Mouse (Mus musculus): ENCODE measurements at regions not wholly inside any gene's neighbourhood (a gene's known extent, or its start where the extent isn't known, plus 50 kb on each side); places are given as distances from the start of the nearest gene placed in this dataset.
A peak's percentile ranks its signal among the peaks of the same experiment; 100 is the strongest.
"Not testable (repeated sequence)": the region's sequence is repeated elsewhere in the genome, so short reads cannot be mapped to it uniquely, and the experiment has no call there.

DNA sequence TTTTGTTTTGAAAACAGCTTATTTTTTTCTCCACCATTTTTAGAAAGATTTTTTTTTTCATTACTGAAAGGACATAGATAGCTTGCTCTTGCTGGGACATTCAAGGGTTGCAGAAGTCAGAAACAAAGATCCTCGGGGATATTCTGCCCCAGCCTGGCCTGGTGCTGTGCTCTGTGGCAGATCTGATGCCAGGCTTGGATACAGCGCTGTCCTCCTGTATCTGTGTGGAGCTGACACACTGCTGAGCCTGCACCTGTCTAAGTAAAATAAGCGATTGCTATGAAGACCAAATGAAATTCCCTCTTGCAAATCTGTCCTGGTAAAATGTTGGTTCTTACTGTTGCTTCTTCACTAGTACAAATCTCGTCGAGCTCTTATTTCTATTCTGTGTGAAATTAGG is 226.4 kb upstream of the 1700012A03Rik start:
- intact Hi-C loops (cut with DNase I): no loop called here
- DNase-seq (ENCODE audit: low spot score in 2 of 2): no peak

DNA sequence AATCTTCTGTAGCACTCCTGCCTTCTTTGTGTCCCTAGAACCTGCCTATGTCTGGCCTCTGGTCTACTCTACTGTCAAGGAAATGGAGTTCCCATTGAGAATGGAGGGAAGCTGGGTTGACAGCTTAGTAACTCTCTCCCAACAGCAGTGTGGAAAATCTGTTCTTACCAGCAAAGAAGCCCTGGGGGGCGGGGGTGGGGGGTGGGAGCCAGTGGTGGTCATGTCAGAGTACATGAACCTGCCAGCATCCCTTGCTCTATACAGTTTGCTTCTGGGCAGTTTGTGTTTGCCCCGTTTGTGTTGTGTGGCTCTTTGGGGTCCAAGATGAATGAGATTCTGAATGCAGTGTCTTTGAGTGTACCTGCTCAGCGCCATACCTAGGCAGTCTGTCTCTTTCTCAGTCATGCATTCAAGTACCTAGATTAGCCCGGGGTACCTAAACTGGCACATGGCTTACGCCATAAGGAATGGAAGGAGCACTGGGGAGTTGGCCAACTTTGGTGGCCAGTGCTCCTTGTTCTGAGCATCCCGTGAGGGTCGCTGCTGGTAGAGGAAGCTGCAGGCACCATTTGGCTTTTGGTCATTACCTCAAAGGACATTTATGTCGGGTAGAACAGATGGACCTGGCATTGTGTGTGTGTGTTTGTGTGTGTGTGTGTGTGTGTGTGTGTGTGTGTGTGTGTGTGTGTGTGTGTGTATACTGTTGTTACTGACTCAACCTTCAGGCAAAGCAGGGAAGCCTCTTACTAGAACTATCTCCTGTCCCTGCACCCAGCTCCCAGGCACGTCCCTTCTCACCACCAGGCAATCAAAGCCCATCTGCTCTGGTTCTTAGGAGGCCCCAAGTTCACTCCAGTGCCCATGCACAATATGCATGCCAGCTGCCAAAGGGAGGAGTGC is 227.6 kb upstream of the 1700012A03Rik start:
- DNase-seq (ENCODE audit: low spot score in 2 of 2): no peak
- intact Hi-C loops (cut with DNase I): no loop called here

DNA sequence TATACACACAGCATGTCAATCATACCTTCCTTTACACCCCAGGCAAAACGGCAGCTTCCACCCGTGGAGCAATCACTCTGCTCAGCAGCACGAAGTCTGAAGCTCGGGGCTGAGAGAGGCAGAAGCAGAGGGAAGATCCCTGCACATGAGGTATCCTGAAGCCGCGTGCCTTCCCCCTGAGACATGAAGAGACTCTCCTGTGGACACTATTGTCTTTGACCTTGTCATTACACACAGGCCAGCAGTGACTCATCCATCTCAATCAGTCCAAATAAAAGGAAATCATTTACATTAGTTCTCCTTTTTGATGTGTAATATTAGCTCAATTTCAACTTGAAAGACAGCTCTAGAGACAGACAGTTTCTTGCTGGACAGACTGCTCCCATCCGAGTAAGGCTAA is 228.4 kb upstream of the 1700012A03Rik start:
- no peak for DNase-seq (ENCODE audit: low spot score in 2 of 2)
- intact Hi-C loops (cut with DNase I): no loop called here

DNA sequence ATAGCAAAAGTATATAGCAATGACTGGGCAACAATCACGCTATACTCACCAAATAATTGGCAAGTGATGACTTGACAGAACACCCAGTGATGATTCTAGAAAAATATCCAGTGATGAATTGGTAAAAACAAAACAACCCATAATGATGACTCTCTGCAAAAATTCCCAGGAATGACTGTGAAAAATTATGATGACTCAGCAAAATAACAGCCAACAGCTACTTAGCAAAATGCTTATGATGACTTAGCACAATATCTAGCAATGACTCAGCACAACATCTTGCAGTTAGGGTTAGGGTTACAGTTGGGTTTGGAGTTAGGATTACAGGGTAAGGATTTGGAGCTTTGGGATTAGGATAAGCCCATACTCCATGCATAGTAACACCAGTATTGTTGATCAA is 232.4 kb upstream of the 1700012A03Rik start:
- intact Hi-C loops (cut with DNase I): no loop called here
- no peak for DNase-seq (ENCODE audit: low spot score in 2 of 2)

DNA sequence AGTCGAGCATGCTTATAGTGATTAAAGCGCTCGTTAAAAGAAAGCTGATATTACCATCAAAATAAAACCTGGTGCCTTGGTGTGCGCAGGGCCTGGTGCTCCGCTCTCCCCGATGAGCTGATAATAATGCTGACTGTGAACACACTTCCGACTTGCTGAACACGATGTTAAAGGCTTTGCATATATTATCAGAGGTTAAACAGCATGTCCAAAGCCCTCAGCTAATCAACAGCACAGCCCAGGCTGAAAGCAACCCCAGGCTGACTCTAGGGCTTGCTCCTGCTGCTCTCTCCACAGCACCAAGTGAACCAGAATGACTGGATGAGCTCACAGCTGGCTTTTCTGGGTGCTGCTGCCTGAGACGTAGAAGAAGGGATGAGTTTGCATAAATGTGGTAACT is 238.2 kb upstream of the 1700012A03Rik start:
- no peak for DNase-seq (ENCODE audit: low spot score in 2 of 2)
- intact Hi-C loops (cut with DNase I): no loop called here

DNA sequence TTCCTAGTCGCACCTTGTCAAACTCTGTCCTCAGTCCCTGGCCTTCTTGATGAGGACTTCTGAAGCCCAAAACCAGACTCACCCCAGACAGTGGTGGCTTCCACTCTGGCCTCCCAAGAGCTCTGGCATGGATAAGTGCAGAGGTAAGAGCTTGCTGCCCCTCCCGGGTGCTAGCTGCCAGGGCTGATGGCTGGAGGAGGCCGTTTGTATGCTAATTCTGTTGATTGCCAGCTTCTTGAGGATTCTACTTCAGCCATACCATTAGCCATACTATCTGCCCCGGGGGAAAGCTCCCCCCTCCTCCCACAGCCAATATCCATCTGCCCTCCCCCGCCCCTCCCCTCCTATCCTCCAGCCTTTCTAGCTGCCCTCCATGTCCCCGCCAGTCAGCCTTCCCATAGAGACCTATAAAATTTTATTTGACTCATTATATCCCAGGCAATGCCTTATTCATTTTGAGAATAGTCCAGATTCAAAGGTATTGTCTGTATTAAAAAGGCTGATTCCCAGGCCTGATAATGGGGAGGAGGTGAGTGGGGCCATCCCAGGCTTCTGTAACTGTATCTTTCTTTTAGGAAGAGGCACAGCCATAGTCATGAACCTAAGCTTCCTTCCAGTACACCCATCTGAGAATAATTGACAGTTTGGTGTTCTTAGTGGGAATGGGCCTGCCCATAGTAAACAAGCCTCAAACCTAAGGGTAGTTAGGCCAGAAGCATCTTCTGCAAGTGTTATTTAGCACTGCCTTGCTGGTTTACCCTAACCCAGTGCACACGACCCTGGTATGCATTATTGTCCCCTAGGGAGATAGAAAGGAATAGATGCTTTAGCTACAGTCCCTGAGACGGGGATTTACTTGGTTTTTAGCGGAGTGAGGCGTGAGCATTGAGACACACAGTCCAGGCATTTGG is 239.2 kb upstream of the 1700012A03Rik start:
- no peak for DNase-seq (ENCODE audit: low spot score in 2 of 2)
- intact Hi-C loops (cut with DNase I): no loop called here

DNA sequence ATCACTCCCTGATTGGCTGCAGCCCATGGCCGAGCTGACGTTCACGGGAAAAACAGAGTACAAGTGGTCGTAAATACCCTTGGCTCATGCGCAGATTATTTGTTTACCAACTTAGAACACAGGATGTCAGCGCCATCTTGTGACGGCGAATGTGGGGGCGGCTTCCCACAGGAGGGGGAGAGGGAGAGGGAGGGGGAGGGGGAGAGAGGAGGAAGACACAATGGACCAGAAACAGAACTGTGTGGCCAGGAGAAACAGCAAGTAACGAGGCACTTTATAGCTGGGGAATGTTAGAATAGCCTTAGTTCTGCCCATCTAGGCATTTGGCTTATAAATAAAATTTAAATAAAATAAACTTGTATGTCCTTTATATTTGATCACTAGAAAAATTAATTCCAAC is 240.7 kb upstream of the Podxl start:
- intact Hi-C loops (cut with DNase I); DNase-seq (ENCODE audit: low spot score in 2 of 2): not testable (repeated sequence)

DNA sequence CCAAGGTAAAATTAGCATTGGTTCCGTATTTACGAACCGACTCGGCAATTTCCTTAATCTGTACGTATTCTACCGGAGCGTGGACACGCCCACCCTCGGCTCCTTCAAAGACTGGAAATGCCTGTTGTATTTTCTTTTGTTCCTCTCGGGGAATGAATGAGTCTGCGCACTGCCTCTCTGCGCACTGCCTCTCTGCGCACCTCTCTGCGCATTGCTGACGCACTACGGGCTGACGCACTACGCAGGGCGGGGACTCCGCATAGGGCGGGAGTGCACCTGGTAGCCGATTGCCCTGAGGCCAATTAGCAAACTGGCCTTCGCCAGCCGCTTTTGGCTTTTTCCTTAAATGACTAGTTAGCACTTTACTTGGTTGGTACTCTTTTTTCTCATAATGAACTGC is 239.4 kb upstream of the Podxl start:
- intact Hi-C loops (cut with DNase I): not testable (repeated sequence)
- peak in 1 of 2 experiments; percentile 38 for DNase-seq (ENCODE audit: low spot score in 2 of 2)

DNA sequence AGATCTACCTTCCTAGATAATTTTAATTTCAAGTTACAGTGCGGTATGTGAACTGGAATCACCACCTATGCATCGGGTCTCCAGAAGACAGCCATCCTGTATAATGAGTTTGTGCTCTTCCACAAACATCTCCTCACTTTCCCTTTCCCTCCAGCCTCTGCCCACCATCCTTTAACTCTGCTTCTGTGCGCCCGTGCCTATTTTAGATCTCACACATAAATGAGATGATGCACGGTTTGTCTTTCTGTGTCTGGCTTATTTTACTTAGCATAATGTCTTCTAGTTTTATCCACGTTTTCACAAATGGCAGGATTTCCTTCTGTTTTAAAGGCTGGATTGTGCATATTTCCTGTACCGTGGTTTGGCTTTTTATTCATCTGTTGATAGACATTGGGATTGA is 227.8 kb upstream of the Podxl start:
- DNase-seq (ENCODE audit: low spot score in 2 of 2): peak in 1 of 2 experiments; percentile 80
- intact Hi-C loops (cut with DNase I): loop anchor here (5.0 kb wide), 1 partner anchor 126 kb away; no protein-coding TSS in a partner anchor

DNA sequence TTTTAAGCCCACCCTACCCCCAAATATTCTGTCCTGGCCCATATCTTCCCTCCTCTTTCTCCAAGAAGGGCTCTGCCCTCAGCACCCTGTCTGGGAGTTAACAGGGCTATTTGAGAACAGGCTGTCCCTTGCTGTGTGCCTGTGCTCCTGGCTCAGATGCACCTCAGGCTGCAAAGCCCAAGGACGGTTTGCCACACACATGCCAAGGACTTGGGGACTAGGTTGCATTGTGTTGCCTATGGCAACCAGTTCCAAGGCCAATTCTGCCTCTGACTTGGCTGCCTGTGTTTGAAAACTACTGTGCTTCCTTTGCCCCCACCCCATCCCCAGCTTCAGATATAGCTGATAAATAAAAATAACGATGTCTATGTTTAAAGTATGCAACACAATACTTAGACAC is 227.1 kb upstream of the Podxl start:
- intact Hi-C loops (cut with DNase I): loop anchor here (5.0 kb wide), 1 partner anchor 126 kb away; no protein-coding TSS in a partner anchor
- DNase-seq (ENCODE audit: low spot score in 2 of 2): no peak

DNA sequence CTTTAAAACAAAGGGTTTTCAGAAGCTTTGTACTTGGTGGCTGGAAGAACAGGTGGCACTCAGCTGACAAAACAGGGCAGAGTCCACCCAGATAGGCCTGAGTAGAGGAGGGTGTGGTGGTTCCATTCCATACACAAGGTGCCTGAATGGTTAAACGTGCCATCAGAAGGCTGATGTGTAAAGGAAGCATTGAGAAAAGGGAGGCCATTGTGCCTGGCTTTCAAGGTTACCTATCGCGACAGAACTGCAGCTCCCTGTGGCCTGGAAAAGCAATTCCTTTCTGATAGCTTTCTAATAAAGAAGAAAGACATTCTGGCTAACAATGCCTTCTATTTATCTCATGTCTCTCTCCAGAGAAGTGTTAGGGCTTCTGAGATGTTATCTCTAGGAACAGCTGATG is 213.1 kb upstream of the Podxl start:
- no peak for DNase-seq (ENCODE audit: low spot score in 2 of 2)
- intact Hi-C loops (cut with DNase I): no loop called here

DNA sequence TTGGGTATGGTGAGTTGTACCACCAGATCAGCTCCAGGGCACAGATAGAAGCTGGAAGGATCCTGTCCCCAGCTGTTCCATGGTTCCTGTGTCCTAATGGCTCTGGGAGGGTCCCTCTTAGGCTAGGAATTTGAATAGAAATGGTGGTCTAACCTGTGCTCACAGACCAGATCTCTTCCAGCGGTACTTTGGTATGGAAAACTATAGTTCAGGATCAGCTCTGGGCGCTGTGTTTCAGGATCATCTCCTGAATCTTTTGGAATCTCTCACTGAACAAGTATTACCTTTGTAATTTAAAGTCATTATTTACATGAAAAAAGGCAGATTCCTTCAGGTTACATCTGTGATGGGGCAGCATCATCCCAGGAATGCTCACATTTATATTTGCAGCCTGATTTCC is 208.1 kb upstream of the Podxl start:
- intact Hi-C loops (cut with DNase I): no loop called here
- no peak for DNase-seq (ENCODE audit: low spot score in 2 of 2)

DNA sequence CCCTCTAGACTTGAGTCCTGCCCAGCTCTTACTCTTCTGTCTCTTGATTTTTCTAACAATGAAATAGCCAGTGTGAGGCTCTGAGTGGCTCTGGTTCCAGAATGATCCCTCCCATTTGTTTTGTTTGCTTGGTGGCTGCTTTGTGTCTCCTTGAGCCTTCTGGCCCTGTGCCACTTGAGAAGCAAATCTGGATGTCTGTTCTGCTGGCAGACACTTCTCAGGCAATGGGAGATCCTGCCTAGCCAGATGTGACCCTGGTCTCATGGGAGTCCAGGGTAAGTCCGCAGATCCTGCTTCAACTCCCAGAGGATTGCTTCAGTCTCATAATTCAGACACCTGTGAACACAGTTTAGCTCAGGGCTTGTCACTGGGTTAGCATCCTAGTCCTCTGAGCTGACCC is 181.8 kb upstream of the Podxl start:
- DNase-seq (ENCODE audit: low spot score in 2 of 2): no peak
- intact Hi-C loops (cut with DNase I): no loop called here

DNA sequence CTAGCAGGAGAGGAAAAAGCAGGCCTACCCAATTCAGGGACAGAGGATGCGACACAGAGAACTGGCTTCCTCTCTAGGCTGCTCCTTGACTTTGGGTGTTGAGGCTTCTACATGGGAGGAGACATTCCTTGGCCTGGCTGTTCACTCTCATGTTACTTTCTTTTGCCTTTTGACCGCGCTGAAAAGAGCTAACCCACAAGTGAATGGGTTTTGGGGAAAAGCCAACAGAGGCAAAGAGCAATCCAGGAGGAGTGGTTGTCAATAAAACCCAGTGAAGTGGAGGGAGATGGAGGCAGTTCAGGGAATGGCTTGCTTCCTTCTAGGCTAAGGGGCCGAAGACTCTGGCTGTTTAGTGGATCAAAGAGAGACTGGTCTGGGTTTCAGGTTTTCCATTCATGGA is 167.6 kb upstream of the Podxl start:
- intact Hi-C loops (cut with DNase I): no loop called here
- DNase-seq (ENCODE audit: low spot score in 2 of 2): no peak

DNA sequence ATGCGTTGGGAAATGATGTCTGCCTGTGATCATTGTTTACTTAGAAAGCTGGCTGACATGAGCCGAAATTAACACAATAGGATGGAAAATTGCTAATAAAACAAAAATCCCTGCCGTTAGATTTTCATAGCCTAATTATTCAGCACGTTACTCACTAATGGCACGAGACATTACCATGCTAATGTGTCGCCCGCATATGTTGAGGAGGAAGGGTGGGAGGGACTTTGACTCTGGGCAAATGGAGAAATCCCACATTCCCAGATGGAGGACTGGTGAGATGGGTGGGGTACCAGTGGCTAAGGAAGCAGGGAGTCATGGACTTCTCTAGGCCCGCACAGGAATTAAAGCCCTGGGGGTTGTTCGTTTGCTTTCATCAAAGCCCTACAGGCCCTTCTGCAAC is 155.8 kb upstream of the Podxl start:
- DNase-seq (ENCODE audit: low spot score in 2 of 2): no peak
- intact Hi-C loops (cut with DNase I): no loop called here

DNA sequence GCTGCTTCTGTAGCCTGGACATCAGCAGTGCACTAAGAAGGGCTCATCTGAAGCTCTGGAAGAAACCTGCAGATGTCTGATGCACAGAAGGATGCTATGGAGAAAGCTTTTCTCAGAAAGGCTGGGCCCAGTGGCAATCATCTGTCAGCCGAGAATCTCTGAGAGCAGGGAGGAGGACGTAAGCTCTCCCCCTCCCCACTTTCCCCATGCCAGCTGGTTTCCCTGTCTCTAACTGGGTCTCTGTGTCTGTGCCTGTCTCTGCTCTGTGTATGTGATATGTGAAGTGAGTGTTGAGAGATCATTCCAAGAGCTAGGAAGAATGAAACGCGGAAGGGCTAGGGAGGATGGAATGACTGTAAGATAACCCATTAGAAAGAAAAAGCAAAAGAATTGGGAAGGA is 155.1 kb upstream of the Podxl start:
- no peak for DNase-seq (ENCODE audit: low spot score in 2 of 2)
- intact Hi-C loops (cut with DNase I): no loop called here

DNA sequence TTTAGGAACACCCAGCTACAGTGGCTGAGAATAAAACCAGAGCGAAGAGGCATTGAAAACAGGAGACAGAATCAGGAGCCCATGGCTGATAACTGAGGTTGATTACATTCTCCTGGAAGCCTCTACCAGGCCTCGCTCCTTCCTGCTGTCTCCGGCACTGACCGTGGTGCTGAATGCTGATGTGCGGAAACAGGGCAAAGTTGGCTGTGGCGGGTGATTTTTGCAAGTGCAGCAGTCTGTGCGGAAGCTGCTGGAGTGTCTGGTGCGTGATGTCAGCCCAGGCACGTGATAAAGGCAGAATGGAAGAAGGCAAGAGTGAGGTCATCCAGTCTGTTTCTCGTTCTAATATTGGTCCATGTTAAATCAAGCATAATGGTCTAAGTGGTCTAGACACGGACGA is 153.8 kb upstream of the Podxl start:
- intact Hi-C loops (cut with DNase I): no loop called here
- DNase-seq (ENCODE audit: low spot score in 2 of 2): peak in 1 of 2 experiments; percentile 13

DNA sequence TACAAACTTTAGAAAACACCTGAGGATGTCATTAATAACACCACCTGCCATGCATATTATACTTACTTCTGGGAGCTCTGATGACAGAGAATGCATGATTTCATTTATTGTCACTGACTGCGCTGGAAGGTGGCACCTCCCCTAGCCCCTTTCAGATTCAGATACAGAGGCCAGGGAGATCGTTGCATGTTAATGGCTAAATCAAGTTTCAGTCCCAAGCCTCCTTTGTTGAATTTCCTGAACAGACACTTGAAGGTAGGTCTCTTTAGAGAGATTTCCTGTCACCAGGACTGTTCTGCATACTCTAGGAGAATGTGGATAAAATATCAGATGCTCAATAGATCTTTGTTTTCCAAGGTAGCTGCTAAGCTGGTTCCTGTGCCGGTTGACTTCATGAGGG is 143.5 kb upstream of the Podxl start:
- intact Hi-C loops (cut with DNase I): no loop called here
- no peak for DNase-seq (ENCODE audit: low spot score in 2 of 2)

DNA sequence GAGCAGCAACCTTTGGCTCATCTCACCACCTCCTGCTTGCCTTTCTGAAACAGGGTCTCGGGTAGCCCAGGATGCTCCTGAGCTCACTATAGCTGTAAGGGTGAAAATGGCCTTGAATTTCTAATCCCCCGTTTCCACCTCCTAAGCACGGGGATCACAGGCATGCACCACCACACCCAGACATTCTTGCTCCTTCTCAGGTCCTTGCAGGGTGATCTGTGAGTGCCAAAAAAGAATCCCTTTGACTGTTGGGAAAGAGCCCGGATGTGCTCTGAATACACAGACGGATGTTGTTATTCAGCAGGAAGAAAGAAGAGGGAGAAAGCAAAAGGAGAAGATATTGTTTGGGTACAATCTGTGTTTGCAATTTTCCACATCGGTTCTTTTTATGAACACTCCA is 140.4 kb upstream of the Podxl start:
- intact Hi-C loops (cut with DNase I): no loop called here
- no peak for DNase-seq (ENCODE audit: low spot score in 2 of 2)

DNA sequence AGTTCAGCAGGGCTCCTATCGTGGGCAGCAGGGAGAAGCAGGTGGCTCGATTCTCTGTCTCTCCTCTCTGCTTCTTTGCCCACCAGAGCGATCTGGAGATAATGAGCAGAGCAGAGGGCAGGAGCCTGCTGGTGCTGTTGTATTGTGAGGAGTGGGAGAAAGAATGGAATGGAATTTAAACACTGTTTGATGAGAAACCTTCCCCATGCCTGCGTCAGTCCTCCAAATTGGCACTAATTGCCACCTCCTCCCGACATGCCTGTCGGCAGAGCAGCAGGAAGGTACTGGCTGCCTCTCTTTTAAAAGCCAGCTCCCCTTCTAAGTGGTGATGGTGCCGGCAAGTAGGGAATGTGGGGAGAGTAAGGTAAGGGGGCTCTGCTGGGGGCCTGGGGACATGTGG is 139.2 kb upstream of the Podxl start:
- intact Hi-C loops (cut with DNase I): no loop called here
- no peak for DNase-seq (ENCODE audit: low spot score in 2 of 2)

DNA sequence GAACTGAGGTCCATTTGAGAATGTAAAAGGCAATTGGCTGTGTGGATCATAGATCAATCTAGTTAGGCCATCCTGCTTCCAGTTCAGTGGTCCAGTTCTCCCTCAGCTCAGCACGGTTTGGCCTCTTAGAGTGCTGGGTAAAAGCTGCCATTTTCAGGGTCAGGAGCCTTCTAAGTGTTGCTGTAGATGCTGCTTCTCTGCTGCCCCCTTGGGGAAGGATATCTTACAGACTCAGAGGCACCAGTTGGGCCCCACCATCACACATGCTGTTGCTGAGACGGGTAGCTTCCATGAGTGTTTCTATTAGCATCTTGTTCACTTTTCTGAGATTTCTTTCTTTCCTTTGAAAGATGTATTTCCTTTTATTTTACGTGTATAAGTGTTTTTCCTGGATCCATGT is 132.1 kb upstream of the Podxl start:
- DNase-seq (ENCODE audit: low spot score in 2 of 2): no peak

More for the DNA sequence above, 132.1 kb upstream of the Podxl start:
- intact Hi-C loops (cut with DNase I): no loop called here
